Mouse (Mus musculus) monocyte, adult 5-6 weeks (primary cell): Measurements from ENCODE around the gene Ccdc175. TPM values are rescaled to one million over a fixed set of nuclear protein-coding genes. Genes with fewer than 3 reads are reported as not detected.

ENCODE experiments used
- ATAC-seq: fragments of 153-309, 156-312 bp; replicated peaks from 2 replicates; pipeline ENCODE4 v1.8.0; 2017; ENCODE audit warnings: mild to moderate bottlenecking; ENCODE audit not compliant: low TSS enrichment, insufficient number of reproducible peaks, severe bottlenecking, poor library complexity, low FRiP score
- total RNA-seq: library from RNA; stranded (forward); fragments of 200-1000, 200-491, 200-594 nt; gene quantifications from 3 replicates; pipeline ENCODE4 v1.2.3, GENCODE M21; 2017

Gene Ccdc175
- 0.19 TPM in 1 of 3 replicates, not detected in the others for total RNA-seq

GRCm38 (mm10) chr12:72184929-72185328 is at the start of gene Ccdc175:
Gene Ccdc175 (minus strand): TSS chr12:72185029.
- ATAC-seq, result no peak

- ATAC-seq, result no peak
Observed at GRCm38 (mm10) chr12:72234151-72234550, 49.3 kb upstream of the Ccdc175 start.

GRCm38 (mm10) chr12:72232826-72233790 is 48.3 kb upstream of the Ccdc175 start:
- ATAC-seq, result no peak

- no peak for ATAC-seq
Observed at GRCm38 (mm10) chr12:72232176-72232575, 47.3 kb upstream of the Ccdc175 start.

- no peak for ATAC-seq
Observed at GRCm38 (mm10) chr12:72229451-72230196, 44.8 kb upstream of the Ccdc175 start.

DNA sequence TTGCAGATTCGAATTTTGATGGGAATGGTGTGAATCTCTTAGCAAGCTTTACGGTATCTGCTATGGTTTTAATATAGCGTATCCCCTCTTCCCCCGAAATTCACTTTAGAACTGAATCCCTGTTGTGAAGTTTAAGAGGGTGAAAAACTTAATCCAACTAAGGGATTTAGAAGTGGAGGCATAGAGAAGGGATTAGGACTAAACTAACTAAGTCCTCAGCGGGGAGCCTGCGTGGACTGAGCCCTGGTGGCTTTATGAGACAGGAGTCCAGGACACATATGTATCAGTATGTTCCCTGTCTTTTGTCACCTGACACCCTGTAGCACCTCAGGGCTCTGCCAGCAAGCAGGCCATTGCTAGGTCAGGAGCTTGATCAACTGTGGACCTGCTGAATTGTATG is 42.9 kb upstream of the Ccdc175 start:
- no peak for ATAC-seq

- no peak for ATAC-seq
Observed at GRCm38 (mm10) chr12:72225371-72225770, 40.5 kb upstream of the Ccdc175 start.

DNA sequence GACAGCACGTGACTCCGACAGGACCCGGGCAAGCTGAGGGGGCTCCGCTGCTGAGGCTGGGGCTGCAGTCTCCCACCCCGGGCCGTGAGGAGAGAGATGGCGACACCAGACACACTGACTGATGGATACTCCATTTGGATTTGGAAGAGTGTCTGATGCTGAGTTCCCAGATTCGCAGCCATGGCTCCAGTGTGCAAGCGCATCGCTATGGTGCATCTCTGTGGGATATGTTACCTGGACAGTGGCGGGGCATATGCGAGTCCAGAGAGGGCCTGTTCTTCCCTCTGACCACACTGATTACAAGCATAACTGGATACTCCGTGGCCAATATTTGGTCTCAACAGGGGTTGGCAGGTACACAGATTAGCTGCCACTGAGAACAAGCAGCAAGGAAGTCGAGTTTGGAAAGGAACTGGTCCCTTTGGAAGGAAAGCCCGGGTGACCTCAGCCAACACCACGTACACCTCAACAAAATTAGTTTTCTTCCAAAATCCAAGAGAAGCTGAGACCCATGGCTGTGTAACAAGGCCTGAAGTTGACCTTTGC is 38.8 kb upstream of the Ccdc175 start:
- no peak for ATAC-seq

DNA sequence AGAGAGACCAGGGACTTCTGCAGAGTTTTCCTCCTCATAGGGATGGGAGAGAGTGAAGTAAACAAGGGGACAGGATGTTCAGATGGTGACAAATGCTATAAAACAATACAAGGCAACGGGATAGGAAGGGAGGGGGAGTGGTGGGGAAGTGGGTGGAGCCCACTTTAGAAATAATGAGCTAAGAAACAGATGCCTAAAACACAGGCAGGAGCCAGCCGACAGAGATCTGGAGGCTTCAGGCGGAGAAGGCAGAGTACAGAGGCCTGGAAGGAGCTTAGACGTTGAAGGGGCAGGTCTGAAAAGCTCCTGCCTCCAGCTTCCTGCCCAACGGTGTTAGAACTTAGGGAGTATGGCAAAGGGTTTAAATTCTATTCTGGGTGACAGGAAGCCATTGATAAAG is 28.7 kb upstream of the Ccdc175 start:
- ATAC-seq, result no peak

- no peak for ATAC-seq
Observed at GRCm38 (mm10) chr12:72200828-72201227, 16.0 kb upstream of the Ccdc175 start.

- ATAC-seq, result no peak
Observed at GRCm38 (mm10) chr12:72197925-72198486, 13.2 kb upstream of the Ccdc175 start.

- ATAC-seq, result no peak
Observed at GRCm38 (mm10) chr12:72197434-72197833, 12.6 kb upstream of the Ccdc175 start.

DNA sequence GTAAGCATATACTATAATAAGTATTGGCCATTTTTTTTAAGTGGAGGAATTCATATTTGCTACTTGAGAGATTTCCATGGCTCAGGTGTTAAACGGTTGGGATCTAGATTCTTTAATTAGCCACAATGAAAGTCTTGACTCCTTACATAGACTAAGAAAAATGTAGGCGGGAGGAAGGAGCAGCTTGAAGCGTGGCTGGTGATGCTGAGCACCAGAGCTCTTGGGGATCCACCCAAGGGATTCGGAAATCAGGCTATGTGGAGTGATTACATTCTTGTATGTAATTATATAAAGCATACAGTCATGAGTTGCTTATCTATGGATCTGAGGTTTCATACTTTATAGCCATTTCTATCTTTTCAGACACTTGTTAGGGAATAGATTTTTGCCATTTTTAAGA is 5.3 kb downstream of the Ccdc175 start:
- no peak for ATAC-seq

DNA sequence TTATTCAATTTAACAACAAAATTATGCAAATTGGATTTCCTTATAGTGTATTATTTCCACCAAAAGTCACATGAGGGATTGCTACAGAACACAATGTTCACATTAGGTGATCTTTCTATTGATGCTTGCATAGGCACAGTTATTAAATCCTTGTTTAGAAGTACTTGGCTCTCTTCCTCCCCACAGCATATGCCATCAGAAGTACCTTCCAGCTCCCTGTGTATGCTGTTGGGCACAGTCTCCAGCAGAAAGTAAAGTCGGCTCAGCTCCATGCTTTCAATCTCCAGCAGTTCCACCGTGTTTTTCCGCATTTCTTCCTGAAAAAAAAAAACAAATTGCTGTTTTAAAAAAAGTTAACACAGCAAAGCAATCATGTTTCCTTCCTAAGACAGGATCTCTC is 6.5 kb downstream of the Ccdc175 start:
- no peak for ATAC-seq

DNA sequence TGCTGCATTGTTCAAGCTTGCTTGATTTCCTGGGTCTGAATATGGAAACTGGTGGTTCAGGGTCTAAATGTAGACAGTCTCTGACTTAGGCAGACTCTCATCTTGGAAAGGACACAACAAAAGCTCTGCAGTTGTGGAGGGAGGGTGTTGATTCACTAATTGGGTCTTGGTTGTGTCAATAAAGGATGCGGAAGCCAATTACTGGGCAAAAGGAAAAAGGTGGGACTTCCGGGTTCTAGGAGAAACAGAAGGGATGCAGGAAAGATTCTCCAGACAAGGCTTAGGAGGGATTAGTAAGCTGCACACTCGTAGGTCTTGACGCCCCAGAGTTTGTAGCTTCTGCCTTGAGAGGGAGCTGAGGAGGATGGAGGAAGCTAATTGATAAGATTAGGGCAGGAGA is 26.4 kb downstream of the Ccdc175 start:
- ATAC-seq, result no peak

GRCm38 (mm10) chr12:72150786-72151185 is 34.0 kb downstream of the Ccdc175 start:
- ATAC-seq, result no peak

DNA sequence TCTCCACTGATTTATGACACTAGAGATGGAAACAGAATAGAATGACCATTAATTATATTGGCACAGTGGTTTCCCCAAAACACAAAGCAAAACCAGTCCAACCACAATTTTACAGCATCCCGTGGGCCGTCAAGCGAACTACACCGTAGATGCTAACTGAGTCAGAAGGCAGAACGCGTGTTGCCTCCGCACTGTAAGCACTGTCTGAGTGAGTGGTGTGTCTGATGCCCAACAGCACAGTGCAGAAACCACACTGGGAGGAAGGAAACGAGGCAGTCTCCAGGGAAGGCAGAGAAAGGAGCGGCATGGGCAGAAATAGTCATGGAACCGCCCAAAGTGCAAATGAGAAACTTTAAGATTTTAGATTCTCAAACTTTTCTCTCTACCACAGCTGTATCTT is 55.6 kb downstream of the Ccdc175 start:
- ATAC-seq, result no peak

GRCm38 (mm10) chr12:72115686-72116345 is 69.0 kb downstream of the Ccdc175 start:
- ATAC-seq, result no peak

DNA sequence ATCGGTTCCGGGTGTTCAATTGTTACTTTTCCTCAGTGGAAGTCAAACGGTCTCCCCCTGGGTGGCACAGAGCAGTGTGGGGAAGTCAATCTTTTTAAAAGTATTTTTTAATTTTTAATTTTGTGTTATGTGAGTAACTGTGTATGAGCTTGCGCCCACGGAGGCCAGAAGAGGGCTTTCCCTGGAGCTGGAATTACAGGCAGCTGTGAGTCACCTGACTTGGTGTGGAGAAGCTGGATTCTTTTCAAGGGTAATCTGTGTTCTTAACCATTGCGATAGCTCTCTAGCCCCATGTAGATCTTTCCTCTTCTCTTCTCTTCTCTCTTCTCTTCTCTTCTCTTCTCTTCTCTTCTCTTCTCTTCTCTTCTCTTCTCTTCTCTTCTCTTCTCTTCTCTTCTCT is 69.7 kb downstream of the Ccdc175 start:
- ATAC-seq, result no peak
